Mouse (Mus musculus) forebrain, embryonic 11.5 days (tissue): Measurements from ENCODE around the gene Ppil3. TPM values are rescaled to one million over a fixed set of nuclear protein-coding genes. Genes with fewer than 3 reads are reported as not detected.

Experiments used
- ATAC-seq: fragments of 200-750 bp; cut with Nextera tagmentation; replicated peaks from 2 replicates; pipeline ENCODE4 v1.8.0; 2017; ENCODE audit warnings: moderate TSS enrichment; ENCODE audit not compliant: low FRiP score
- DNase-seq: peaks from one replicate; pipeline ENCODE4 v3.0.0-alpha.2; 2017; ENCODE audit warnings: low spot score
- H3K27ac ChIP-seq: fragments of 300-500 bp; sonication (generic); 2 replicates; pipeline ENCODE4 v1.5.1; 2014; ENCODE audit warnings: low read depth, low read length
- H3K27me3 ChIP-seq: fragments of 300-500 bp; sonication (generic); 2 replicates; pipeline ENCODE4 v1.6.1; 2014; ENCODE audit warnings: mild to moderate bottlenecking, low read length, mixed read lengths; ENCODE audit not compliant: control insufficient read depth, insufficient read depth
- H3K36me3 ChIP-seq: fragments of 300-500 bp; sonication (generic); 2 replicates; pipeline ENCODE4 v1.6.1; 2014; ENCODE audit warnings: mild to moderate bottlenecking, low read length, moderate library complexity, mixed read lengths; ENCODE audit not compliant: control insufficient read depth, insufficient read depth
- H3K4me1 ChIP-seq: fragments of 300-500 bp; sonication (generic); replicated peaks from 2 replicates; pipeline ENCODE4 v1.6.1; 2014; ENCODE audit warnings: low read length, mixed read lengths; ENCODE audit not compliant: control insufficient read depth, insufficient read depth
- H3K4me2 ChIP-seq: fragments of 300-500 bp; sonication (generic); 2 replicates; pipeline ENCODE4 v1.6.1; 2014; ENCODE audit warnings: low read depth, mild to moderate bottlenecking, low read length, moderate library complexity, mixed read lengths; ENCODE audit not compliant: severe bottlenecking
- H3K4me3 ChIP-seq: fragments of 300-500 bp; sonication (generic); 2 replicates; pipeline ENCODE4 v1.5.1; 2014; ENCODE audit warnings: low read depth, low read length
- H3K9ac ChIP-seq: fragments of 300-500 bp; sonication (generic); 2 replicates; pipeline ENCODE4 v1.6.1; 2014; ENCODE audit warnings: low read length
- H3K9me3 ChIP-seq: fragments of 300-500 bp; sonication (generic); 2 replicates; pipeline ENCODE4 v1.6.1; 2016; ENCODE audit warnings: low read length, mixed read lengths; ENCODE audit not compliant: control insufficient read depth
- WGBS: fragments of 180-500 bp; shearing (Covaris S2); extraction: QIAGEN DNeasy Blood & Tissue Kit; methylation state at CpG from one replicate; pipeline ENCODE4 v1.1.7; 2014; 5-methylcytosine and 5-hydroxymethylcytosine counted together
- polyA plus RNA-seq: library from polyadenylated mRNA; unstranded; fragments of >200 nt; fragmentation: Nextera tagmentation; extraction: Ambion mirVana; gene quantifications from 2 replicates; pipeline ENCODE4 v1.2.1, GENCODE M21; 2014

Ppil3 gene
- polyA plus RNA-seq, 1 experiment from 2014 or later = 53.8 TPM

GRCm38 (mm10) chr1:58403745-58404144 lies 41.5 kb downstream of the Ppil3 start:
- Histone ChIP-seq H3K36me3 (peaks cover 16% of the 10 kb centered on the region; the same call in 1 of the 2 replicates), H3K4me1 (no peaks in the 10 kb centered on the region), H3K27ac (no peak overlapping the region), H3K27me3 (no peaks in the 10 kb centered on the region), H3K9me3 (no peaks in the 10 kb centered on the region), H3K4me3 (no peak overlapping the region), H3K9ac (no peak overlapping the region), H3K4me2 (no peak overlapping the region)
- no peak for ATAC-seq
- WGBS = 94% methylated on average over 5 of the region's 5 CpGs
- DNase-seq = no peak

GRCm38 (mm10) chr1:58401396-58401795 lies 43.9 kb downstream of the Ppil3 start:
- no peak overlapping the region for H3K4me3 ChIP-seq
- no peak overlapping the region for H3K27ac ChIP-seq
- no peaks in the 10 kb centered on the region for H3K27me3 ChIP-seq
- H3K36me3 ChIP-seq = peaks cover 20% of the 10 kb centered on the region; the same call in 1 of the 2 replicates
- H3K4me2 ChIP-seq = no peak overlapping the region
- H3K4me1 ChIP-seq = no peaks in the 10 kb centered on the region
- no peak for DNase-seq
- H3K9me3 ChIP-seq = no peaks in the 10 kb centered on the region
- no peak for ATAC-seq
- H3K9ac ChIP-seq = no peak overlapping the region
- 93% methylated on average over 6 of the region's 6 CpGs for WGBS

- H3K4me2 ChIP-seq = no peak overlapping the region
- no peak overlapping the region for H3K27ac ChIP-seq
- DNase-seq (no peak), ATAC-seq (no peak)
- no peaks in the 10 kb centered on the region for H3K9me3 ChIP-seq
- no peak overlapping the region for H3K4me3 ChIP-seq
- no peak overlapping the region for H3K9ac ChIP-seq
- H3K4me1 ChIP-seq = no peaks in the 10 kb centered on the region; the same call in 1 of the 2 replicates
- no peaks in the 10 kb centered on the region for H3K27me3 ChIP-seq
- H3K36me3 ChIP-seq = peaks cover 14% of the 10 kb centered on the region; the same call in 1 of the 2 replicates
- 96% methylated on average over 6 of the region's 6 CpGs for WGBS
Observed at GRCm38 (mm10) chr1:58397731-58398130, 47.6 kb downstream of the Ppil3 start.

- Histone ChIP-seq H3K4me3 (no peak overlapping the region), H3K27me3 (no peaks in the 10 kb centered on the region), H3K9ac (no peak overlapping the region), H3K4me1 (no peaks in the 10 kb centered on the region; the same call in 1 of the 2 replicates), H3K9me3 (no peaks in the 10 kb centered on the region), H3K27ac (no peak overlapping the region), H3K36me3 (peaks cover 13% of the 10 kb centered on the region; the same call in 1 of the 2 replicates), H3K4me2 (no peak overlapping the region)
- no peak for DNase-seq
- no peak for ATAC-seq
- WGBS = 100% methylated on average over 1 of the region's 1 CpGs
Observed at GRCm38 (mm10) chr1:58396179-58396578, 49.1 kb downstream of the Ppil3 start.

- H3K36me3 ChIP-seq = peaks cover 4% of the 10 kb centered on the region; the same call in 1 of the 2 replicates
- H3K4me1 ChIP-seq = no peaks in the 10 kb centered on the region; the same call in 1 of the 2 replicates
- no peaks in the 10 kb centered on the region for H3K9me3 ChIP-seq
- no peak overlapping the region for H3K4me2 ChIP-seq
- no peaks in the 10 kb centered on the region for H3K27me3 ChIP-seq
- WGBS = 87% methylated on average over 3 of the region's 3 CpGs
- no peak overlapping the region for H3K27ac ChIP-seq
- no peak overlapping the region for H3K4me3 ChIP-seq
- DNase-seq = no peak
- ATAC-seq = no peak
- no peak overlapping the region for H3K9ac ChIP-seq
Observed at GRCm38 (mm10) chr1:58395341-58395740, 49.9 kb downstream of the Ppil3 start.

GRCm38 (mm10) chr1:58393284-58394195 lies 51.7 kb downstream of the Ppil3 start:
- ATAC-seq (peak; percentile 58), DNase-seq (peak; percentile 71)
- H3K27ac ChIP-seq = peak overlapping the region; percentile 98
- no peaks in the 10 kb centered on the region; the same call in 1 of the 2 replicates for H3K4me1 ChIP-seq
- H3K4me2 ChIP-seq = peak overlapping the region; percentile 78
- peak overlapping the region; percentile 99 for H3K9ac ChIP-seq
- peaks cover 4% of the 10 kb centered on the region; the same call in 1 of the 2 replicates for H3K36me3 ChIP-seq
- under 1% methylated on average over 73 of the region's 90 CpGs for WGBS
- H3K9me3 ChIP-seq = no peaks in the 10 kb centered on the region
- H3K4me3 ChIP-seq = peak overlapping the region; percentile 97
- H3K27me3 ChIP-seq = no peaks in the 10 kb centered on the region

GRCm38 (mm10) chr1:58392652-58393283 lies 52.5 kb downstream of the Ppil3 start, which contains the start of gene Bzw1:
Gene Bzw1 (plus strand): TSS chr1:58392898.
- Histone ChIP-seq H3K9ac (peak within 1 kb of the TSS; percentile 99), H3K27ac (peak within 1 kb of the TSS; percentile 98), H3K4me2 (peak within 1 kb of the TSS; percentile 78), H3K4me3 (peak within 1 kb of the TSS; percentile 97), H3K4me1 (no peaks in the 10 kb centered on the region; the same call in 1 of the 2 replicates), H3K36me3 (peaks cover under 1% of the 10 kb centered on the region; the same call in 1 of the 2 replicates), H3K27me3 (no peaks in the 10 kb centered on the region), H3K9me3 (no peaks in the 10 kb centered on the region)
- 0% methylated on average over 54 of the region's 61 CpGs for WGBS
- peak; percentile 96 for DNase-seq
- ATAC-seq = peak; percentile 98

GRCm38 (mm10) chr1:58392268-58392651 lies 53.0 kb downstream of the Ppil3 start:
- H3K27ac ChIP-seq = peak overlapping the region; percentile 98
- 1% methylated on average over 16 of the region's 16 CpGs for WGBS
- ATAC-seq = peak; percentile 15
- DNase-seq = no peak
- H3K4me3 ChIP-seq = peak overlapping the region; percentile 97
- H3K4me1 ChIP-seq = no peaks in the 10 kb centered on the region; the same call in 1 of the 2 replicates
- peak overlapping the region; percentile 99 for H3K9ac ChIP-seq
- peak overlapping the region; percentile 78 for H3K4me2 ChIP-seq
- H3K9me3 ChIP-seq = no peaks in the 10 kb centered on the region
- H3K36me3 ChIP-seq = no peaks in the 10 kb centered on the region; the same call in 1 of the 2 replicates
- no peaks in the 10 kb centered on the region for H3K27me3 ChIP-seq
